Mouse (Mus musculus): ENCODE data around the gene Epha4. TPM values are rescaled to one million over a fixed set of nuclear protein-coding genes. Genes with fewer than 3 reads are reported as not detected.

Epha4 gene
- polyA plus RNA-seq, 1 experiment from 2014 or later: 12.0 TPM

DNA sequence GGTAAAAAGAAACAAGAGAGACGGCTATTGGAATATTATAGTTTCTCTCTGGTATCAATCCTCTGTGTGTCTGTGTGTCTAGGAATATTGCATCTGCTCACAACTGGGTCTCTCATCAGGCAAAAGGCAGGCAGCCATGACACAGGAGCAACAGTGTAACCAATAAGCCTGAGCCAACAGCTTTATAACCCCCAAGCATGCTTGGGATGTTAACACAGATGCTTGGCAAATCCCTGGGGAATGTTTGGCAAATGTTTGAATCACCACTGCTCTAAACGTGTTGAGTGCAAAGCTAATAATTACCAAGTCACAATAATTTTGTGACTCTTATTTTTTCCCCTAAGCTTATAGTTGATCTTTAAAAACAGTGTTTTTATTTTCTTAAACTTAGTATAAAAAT, 8.5 kb upstream of the Epha4 start:
- Histone ChIP-seq H3K9me3 (replicated peaks; ENCODE audit: low read length) (no peaks in the 10 kb centered on the region), H3K4me2 (ENCODE audit: low read length) (no peak overlapping the region), H3K27me3 (ENCODE audit: insufficient read depth, low read length) (no peaks in the 10 kb centered on the region), H3K27ac (no peak overlapping the region), H3K9ac (ENCODE audit: low read depth, low read length) (no peak overlapping the region), H3K4me3 (replicated peaks; ENCODE audit: low read depth, low read length) (no peak overlapping the region), H3K4me1 (replicated peaks; ENCODE audit: insufficient read depth, low read length) (no peaks in the 10 kb centered on the region), H3K36me3 (ENCODE audit: insufficient read depth, low read length) (no peaks in the 10 kb centered on the region)
- DNase-seq (ENCODE audit: low spot score) (no peak), ATAC-seq (replicated peaks; ENCODE audit: low FRiP score, low read depth) (no peak)
- WGBS: 69% methylated on average over 2 of the region's 2 CpGs
- no peak for TF ChIP-seq CTCF (IDR thresholded peaks at IDR 0.05; ENCODE audit: low read depth)

DNA sequence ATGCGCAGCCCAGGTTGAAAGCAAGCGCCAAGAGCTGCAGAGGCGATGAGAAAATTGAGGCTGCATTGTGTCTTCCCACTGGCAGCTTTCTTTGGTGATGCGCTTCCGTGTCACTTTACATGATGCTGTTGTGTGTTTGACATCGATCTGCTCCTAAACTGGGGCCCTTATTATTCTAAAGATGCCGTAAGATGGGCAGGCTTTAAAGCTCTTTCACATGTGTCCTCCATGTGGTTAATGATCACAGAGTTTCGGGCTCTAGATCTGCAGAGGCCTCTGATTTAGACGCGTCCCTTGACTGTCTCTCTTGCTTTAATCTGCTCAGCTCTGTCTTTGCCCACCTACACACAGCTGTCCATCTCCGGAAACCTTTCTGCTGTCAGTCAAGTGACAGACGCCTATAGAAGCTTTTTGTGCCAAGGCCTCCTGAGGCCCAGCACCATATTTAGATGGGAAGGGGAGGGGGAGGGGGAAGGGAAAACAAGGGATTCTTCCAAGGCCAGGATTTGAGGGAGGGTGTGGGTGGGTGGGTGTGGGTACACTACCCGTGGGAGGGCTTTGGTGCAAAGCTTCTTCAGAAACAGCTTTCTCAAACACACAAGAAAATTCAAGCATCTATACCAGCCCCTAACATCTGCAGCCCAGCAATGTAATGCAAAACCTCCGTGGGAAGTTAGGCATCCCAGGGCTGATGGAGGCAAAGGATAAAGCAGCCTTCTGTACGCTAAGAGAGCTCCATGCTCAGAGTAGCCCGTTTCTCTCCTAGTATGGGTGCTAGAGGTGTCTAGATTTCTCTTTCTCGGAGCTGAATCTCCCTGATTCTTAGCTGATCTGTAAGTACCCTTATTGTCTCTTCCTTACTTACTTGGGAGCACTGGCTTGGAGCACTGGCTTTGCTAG, 7.0 kb upstream of the Epha4 start:
- ATAC-seq (replicated peaks; ENCODE audit: low FRiP score, low read depth) (0 out of 2 replicates have a peak, but pooled peaks have one; percentile 25), DNase-seq (ENCODE audit: low spot score) (no peak)
- H3K9me3 ChIP-seq (replicated peaks; ENCODE audit: low read length): no peaks in the 10 kb centered on the region
- WGBS: 34% methylated on average over 16 of the region's 17 CpGs
- no peaks in the 10 kb centered on the region for H3K27me3 ChIP-seq (ENCODE audit: insufficient read depth, low read length)
- no peaks in the 10 kb centered on the region for H3K4me1 ChIP-seq (replicated peaks; ENCODE audit: insufficient read depth, low read length)
- H3K4me3 ChIP-seq (replicated peaks; ENCODE audit: low read depth, low read length): no peak overlapping the region
- TF ChIP-seq CTCF (IDR thresholded peaks at IDR 0.05; ENCODE audit: low read depth): no peak
- no peak overlapping the region for H3K27ac ChIP-seq
- H3K36me3 ChIP-seq (ENCODE audit: insufficient read depth, low read length): no peaks in the 10 kb centered on the region
- H3K9ac ChIP-seq (ENCODE audit: low read depth, low read length): no peak overlapping the region
- H3K4me2 ChIP-seq (ENCODE audit: low read length): peak overlapping the region; percentile 34

GRCm38 (mm10) chr1:77518715-77519114, 3.8 kb upstream of the Epha4 start:
- H3K9me3 ChIP-seq (replicated peaks; ENCODE audit: low read length): no peaks in the 10 kb centered on the region
- no peak for DNase-seq (ENCODE audit: low spot score)
- H3K4me1 ChIP-seq (replicated peaks; ENCODE audit: insufficient read depth, low read length): 0 out of 2 replicates have a peak, but pooled peaks cover 4% of the 10 kb centered on the region
- no peak for ATAC-seq (replicated peaks; ENCODE audit: low FRiP score, low read depth)
- no peak for TF ChIP-seq CTCF (IDR thresholded peaks at IDR 0.05; ENCODE audit: low read depth)
- H3K36me3 ChIP-seq (ENCODE audit: insufficient read depth, low read length): no peaks in the 10 kb centered on the region
- H3K4me3 ChIP-seq (replicated peaks; ENCODE audit: low read depth, low read length): no peak overlapping the region
- H3K4me2 ChIP-seq (ENCODE audit: low read length): no peak overlapping the region
- H3K9ac ChIP-seq (ENCODE audit: low read depth, low read length): no peak overlapping the region
- H3K27ac ChIP-seq: no peak overlapping the region
- 79% methylated on average over 3 of the region's 3 CpGs for WGBS
- H3K27me3 ChIP-seq (ENCODE audit: insufficient read depth, low read length): no peaks in the 10 kb centered on the region

- peak overlapping the region; percentile 27; the same call in 1 of the 2 replicates for H3K9ac ChIP-seq (ENCODE audit: low read depth, low read length)
- peaks cover 17% of the 10 kb centered on the region for H3K4me1 ChIP-seq (replicated peaks; ENCODE audit: insufficient read depth, low read length)
- H3K36me3 ChIP-seq (ENCODE audit: insufficient read depth, low read length): no peaks in the 10 kb centered on the region
- no peaks in the 10 kb centered on the region for H3K27me3 ChIP-seq (ENCODE audit: insufficient read depth, low read length)
- no peak overlapping the region for H3K27ac ChIP-seq
- H3K9me3 ChIP-seq (replicated peaks; ENCODE audit: low read length): no peaks in the 10 kb centered on the region
- WGBS: 1% methylated on average over 36 of the region's 36 CpGs
- ATAC-seq (replicated peaks; ENCODE audit: low FRiP score, low read depth) (peak; percentile 58), DNase-seq (ENCODE audit: low spot score) (peak; percentile 93)
- H3K4me3 ChIP-seq (replicated peaks; ENCODE audit: low read depth, low read length): peak overlapping the region; percentile 64
- H3K4me2 ChIP-seq (ENCODE audit: low read length): peak overlapping the region; percentile 89
- peak; percentile 99 for TF ChIP-seq CTCF (IDR thresholded peaks at IDR 0.05; ENCODE audit: low read depth)
These were observed 1.5 kb upstream of the Epha4 start for GRCm38 (mm10) chr1:77516203-77516991.

DNA sequence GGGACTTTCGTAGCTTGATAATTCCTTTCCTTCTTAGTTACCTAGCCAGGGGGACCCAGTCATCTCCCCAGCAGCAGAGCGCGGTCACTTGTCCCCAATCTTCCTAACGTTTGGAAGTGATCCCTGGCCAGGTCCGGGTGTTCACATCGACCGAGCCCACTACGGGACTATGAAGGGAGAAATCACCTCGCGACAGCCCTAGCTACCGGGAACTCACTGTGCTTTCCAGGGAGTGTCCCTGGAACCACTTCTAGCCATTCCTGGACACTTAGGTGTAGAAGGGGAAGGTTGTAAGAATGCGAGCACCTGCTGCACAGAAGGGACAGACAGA, 728 bp upstream of the Epha4 start:
- no peaks in the 10 kb centered on the region for H3K27me3 ChIP-seq (ENCODE audit: insufficient read depth, low read length)
- ATAC-seq (replicated peaks; ENCODE audit: low FRiP score, low read depth) (peak; percentile 2; the same call in 1 of the 2 replicates), DNase-seq (ENCODE audit: low spot score) (peak; percentile 36)
- peak overlapping the region; percentile 89 for H3K4me2 ChIP-seq (ENCODE audit: low read length)
- no peaks in the 10 kb centered on the region for H3K9me3 ChIP-seq (replicated peaks; ENCODE audit: low read length)
- H3K36me3 ChIP-seq (ENCODE audit: insufficient read depth, low read length): no peaks in the 10 kb centered on the region
- peaks cover 17% of the 10 kb centered on the region for H3K4me1 ChIP-seq (replicated peaks; ENCODE audit: insufficient read depth, low read length)
- peak overlapping the region; percentile 64 for H3K4me3 ChIP-seq (replicated peaks; ENCODE audit: low read depth, low read length)
- TF ChIP-seq CTCF (IDR thresholded peaks at IDR 0.05; ENCODE audit: low read depth): no peak
- WGBS: 0% methylated on average over 12 of the region's 12 CpGs
- H3K27ac ChIP-seq: no peak overlapping the region
- 0 out of 2 replicates have a peak overlapping the region, but pooled peaks have one; percentile 32 for H3K9ac ChIP-seq (ENCODE audit: low read depth, low read length)

GRCm38 (mm10) chr1:77514325-77514962, 444 bp downstream of the Epha4 start:
- TF ChIP-seq CTCF (IDR thresholded peaks at IDR 0.05; ENCODE audit: low read depth): no peak
- DNase-seq (ENCODE audit: low spot score): peak; percentile 68
- Histone ChIP-seq H3K4me3 (replicated peaks; ENCODE audit: low read depth, low read length) (peak overlapping the region; percentile 64), H3K4me2 (ENCODE audit: low read length) (peak overlapping the region; percentile 89), H3K9me3 (replicated peaks; ENCODE audit: low read length) (no peaks in the 10 kb centered on the region), H3K27me3 (ENCODE audit: insufficient read depth, low read length) (no peaks in the 10 kb centered on the region), H3K27ac (peak overlapping the region; percentile 16; the same call in 1 of the 2 replicates), H3K36me3 (ENCODE audit: insufficient read depth, low read length) (no peaks in the 10 kb centered on the region), H3K4me1 (replicated peaks; ENCODE audit: insufficient read depth, low read length) (peaks cover 17% of the 10 kb centered on the region), H3K9ac (ENCODE audit: low read depth, low read length) (peak overlapping the region; percentile 52)
- peak; percentile 23 for ATAC-seq (replicated peaks; ENCODE audit: low FRiP score, low read depth)
- under 1% methylated on average over 45 of the region's 45 CpGs for WGBS
